Mouse (Mus musculus) NIH3T3 (cell line): ENCODE data around the gene Pax5.

Experiments used
- DNase-seq: peaks from one replicate; pipeline ENCODE4 v3.0.0-alpha.2; 2012; ENCODE audit warnings: low read depth

The Pax5 gene

DNA sequence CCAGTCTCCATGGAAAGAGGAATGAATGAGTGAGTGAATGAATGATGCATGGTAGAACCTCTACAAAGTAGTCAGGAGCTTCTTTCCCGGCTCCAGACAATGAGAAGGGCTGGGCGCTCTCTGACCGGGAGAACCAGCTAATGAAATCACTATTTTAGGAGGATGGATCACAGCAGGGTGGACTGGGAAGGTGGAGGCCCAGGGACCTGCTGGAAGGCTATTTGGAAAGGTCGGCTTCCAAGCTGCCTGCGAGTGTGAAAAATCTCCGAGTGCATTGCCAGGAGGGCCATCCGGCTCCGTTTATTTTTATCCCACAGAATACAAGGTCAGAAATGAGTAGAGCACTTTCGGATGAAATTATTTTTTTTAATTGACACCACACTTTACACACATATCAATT lies 112.3 kb downstream of the Pax5 start:
- no peak for DNase-seq

DNA sequence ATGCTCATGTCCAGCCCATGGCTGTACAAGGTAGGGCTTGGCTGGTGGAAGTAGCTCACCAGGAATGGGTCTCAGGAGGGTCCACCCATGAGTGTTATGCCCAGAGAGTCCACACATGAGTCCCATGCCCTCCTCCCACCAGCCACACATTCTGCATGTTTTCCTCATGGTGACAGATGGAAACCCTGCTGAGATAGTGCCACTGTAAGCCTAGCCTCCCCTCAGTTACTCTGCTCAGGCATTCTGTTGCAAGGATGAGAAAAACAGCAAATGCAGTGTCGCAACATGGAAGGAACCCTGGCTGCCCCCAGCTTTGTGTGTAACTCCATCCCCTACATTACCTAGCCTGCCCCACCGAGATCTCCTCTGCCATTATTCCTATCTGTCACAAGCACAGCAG lies 117.2 kb downstream of the Pax5 start:
- DNase-seq, result no peak

DNA sequence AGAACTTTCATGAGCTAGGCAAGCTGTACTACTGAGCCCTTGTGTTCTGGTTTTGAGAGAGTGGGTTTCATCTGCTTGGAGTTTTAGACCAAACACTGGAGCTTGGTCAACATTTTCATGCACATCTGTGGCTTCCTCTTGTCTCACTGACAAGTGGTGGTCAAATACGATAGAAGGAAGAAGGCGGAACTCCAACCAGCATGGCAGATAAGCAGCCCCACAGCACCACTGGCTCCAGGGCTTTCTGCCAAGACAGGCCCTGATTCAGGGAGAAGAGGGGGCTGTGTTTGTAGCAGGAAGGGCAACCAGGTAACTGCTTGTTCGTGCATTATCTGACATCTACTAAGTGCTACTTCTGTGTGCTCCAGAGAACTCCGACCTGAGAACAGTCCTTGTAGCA lies 127.6 kb downstream of the Pax5 start:
- no peak for DNase-seq

DNA sequence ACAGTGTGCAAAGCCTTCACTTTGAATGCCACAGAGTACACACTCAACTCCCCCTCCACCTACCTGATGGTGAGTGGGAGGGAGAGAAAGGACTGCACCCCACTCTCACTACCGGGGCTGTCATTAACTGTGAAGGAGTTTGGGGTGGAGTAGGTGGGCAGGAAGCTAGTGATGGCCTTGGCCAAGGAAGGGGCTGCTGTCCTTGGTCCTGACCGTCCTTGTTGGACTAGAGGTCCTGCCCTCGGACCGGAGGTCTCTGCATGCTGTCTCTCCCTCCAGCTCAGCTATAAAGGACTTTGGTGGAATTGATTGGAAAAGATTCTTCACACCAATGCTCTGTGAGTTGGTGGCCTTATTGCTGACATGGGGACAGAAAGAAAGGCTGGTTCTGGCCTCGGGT lies 131.7 kb downstream of the Pax5 start:
- peak; percentile 38 for DNase-seq

DNA sequence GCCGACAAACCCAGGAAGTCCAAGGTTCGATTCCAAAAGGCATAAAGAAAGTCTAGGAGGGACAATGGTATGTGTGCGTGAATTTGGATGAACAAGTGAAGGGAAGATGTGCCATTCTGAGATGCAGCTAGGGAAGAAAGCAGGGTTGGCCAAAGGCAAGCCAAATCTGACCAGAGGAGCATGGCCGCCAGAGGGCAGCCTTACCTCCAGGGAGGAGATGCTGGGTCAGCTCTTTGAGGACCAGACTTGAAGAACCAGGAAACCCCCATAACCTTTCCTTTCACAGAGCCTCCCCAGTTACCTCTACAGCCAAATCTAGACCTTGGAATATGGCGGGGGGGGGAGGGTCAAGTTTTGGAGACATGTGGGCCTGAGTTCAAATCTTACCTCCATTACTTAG lies 133.0 kb downstream of the Pax5 start:
- DNase-seq, result peak; percentile 57

DNA sequence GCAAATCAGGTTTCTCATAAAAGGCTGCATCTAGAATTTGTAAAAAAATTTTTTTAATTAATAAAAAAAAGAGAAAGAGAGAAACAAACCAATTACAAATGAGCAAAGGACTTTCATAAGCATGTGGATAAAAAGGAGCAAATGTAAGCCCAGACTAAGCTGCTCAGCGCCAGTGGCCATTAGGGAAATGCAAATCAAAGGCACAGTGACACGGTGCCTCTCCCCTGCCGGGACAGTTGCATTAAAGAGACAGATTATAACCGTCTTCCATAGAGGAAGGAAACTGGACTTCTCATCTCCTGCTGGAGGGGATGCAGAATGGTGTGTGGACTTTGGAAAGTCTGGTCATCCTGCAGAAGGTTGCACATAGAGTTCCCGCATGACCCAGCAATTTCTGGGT lies 133.5 kb downstream of the Pax5 start:
- DNase-seq, result no peak

DNA sequence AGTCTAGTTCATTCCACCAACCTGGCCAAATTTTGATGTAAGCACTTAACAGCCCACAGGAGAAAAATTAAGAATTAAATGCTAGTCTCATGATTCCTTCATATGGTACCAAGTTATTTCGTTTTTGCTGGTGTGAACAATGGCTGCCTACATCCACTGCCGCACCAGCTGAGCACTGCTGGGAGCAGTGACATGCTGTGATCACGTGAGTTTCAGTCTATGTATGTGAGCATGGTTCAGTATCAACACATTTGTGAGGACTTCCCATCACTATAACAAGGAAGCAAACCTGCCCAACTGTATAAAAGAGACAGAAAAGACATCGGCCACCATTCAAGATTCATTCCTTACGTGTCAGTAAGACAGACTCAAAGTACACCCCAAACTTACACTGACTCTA lies 137.3 kb downstream of the Pax5 start:
- DNase-seq, result no peak

DNA sequence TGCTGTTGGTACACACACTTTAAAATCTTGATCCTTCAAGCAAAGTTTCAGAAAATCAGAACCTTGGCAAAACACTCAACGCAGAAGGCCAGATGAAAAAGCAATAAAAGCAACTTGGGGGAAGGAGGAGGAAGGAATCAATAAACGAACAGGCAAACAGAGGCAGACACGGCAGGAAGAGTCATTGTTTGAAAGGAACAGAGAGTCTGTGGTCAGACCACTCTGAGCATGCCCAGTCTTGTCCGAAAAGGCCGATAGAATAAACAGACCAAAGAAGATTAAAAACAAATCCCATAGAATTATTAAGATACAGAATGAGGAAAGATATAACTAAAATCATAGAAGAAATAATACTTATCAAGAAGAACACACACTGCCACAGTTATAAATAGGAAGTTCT lies 137.9 kb downstream of the Pax5 start:
- DNase-seq, result no peak

DNA sequence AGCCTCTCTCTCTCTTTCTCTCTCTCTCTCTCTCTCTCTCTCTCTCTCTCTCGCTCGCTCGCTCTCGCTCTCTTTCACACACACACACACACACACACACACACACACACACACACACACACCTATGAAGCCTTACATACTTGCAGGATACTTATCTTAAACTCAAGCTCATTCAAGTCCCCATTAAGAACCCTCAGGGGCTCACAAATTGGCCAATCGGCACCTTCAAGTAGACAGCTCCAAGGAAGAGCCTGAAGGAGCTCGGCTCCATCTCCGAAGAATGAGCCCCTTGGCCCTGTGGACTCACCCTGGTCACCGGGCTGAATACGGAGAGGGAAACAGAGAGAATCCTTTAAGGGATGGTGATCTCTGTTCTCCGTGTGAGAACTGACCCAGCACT lies 141.1 kb downstream of the Pax5 start:
- DNase-seq, result no peak

DNA sequence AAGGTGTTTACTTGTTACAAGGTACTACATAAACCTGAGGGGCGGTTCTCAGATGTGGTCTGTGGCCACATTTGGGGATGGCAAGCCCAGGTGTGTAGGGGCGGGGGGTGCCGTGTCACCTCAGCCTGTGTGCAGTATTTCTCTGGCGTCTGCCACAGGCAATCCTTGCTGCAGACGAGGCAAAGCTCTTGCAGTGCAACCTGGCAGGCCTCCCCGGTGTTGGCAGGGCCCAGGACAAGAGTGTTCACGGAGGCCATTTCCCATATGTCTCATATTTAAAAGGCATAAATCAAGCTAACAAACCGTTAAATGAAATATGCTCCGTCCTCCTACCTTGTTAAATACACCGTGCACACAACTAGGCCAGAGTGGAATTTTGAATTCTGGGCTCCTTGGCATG lies 141.6 kb downstream of the Pax5 start:
- DNase-seq, result peak; percentile 21

DNA sequence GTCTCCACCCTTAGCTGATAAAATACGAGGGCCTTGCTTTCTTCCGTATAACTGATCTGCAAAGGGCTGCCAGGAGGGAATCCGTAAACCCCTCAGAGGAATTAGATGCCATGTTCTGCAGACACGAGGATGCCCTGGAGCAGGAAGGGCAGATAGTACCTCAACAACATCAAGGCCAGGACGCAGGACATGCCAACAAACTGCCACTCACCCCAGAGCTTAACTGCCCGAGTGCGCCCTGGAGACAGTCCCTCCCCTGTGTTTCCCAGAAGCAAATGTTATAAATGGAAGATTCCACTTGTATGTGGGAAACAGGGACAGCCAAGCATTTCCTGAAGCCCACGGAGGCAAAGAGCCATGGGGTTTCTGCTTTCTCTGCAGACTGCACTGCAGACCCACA lies 143.9 kb downstream of the Pax5 start:
- no peak for DNase-seq

DNA sequence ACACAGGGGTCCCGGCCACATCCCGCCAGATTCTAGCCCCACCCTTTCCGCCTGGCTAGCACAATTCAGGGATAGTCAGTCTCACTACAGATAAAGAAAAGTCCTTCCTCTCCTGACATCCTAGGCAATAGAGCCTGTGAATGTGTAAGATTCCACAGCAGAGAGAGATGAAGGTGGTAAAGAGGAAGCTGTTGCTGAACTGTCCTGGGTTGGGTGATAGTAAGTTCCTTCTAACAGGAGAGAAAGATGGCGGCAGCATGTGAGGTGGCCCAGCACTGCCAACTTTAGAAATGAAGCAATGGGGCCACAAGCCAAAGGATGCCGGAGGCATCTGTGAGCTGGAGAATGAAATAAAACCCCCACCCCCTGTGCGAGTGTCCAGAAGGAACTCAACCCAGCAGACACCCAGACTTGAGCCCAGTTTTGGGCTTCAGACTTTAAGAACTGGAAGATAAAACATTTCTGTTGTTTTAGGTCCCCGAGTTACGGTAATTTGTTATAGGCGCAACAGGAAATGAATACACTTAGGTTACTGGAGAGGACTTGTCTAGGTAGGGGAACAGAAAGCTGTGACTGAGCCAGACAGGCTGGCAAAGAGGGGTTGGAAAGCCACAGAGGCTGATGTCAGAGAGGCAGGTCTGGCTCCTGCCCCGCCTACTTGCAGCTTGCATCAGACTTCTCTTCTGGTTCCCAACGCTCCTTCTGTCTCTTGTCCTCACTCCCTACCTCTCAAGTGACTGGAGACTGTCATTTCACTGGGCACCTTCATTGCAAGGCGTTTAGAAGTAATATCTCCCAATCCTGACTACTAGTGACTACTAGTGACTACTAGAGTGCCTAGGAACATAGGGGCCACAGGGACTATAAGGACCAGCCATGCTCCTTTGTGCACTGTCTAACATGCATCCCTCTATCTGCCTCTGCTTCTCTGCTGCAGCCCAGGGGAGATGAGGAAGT lies 144.9 kb downstream of the Pax5 start:
- no peak for DNase-seq

DNA sequence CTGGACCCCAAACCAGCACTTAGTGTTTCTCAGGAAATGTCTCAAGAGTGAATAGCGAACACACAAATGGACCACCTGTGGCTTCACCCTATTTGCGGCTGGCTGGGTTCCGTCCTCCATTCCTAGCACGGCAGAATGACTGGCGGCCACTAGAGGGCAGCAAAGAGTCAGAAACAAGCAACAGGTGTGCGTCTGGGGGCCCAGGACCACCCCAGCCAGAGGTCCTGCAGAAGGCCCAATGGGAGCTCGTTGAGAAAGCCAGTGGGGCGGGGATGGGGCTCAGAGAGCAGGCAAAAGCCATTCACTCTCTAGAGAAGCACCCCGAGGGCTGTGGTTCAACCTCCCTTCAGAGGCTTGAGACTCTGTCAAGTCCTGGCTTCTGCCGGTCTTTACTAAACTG lies 145.7 kb downstream of the Pax5 start:
- peak; percentile 70 for DNase-seq

DNA sequence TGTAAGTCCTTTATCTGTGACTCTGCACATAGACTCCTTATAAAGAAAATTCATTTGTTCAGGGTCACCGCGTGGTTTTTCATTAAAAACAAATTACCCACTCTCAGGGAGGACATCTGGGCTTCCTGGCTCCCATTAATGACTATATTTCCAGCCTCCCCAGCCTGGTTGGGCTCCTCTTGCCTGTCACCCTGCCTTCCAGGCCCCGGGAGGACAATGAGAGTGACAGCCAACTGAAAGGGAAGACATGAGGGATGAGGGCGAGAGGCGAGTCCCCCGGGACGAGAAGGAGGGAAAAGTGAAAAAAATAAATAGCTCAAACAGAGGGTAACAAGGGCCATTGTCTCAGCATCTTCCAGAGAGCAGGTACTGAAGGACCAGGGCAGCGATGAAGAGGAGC lies 149.3 kb downstream of the Pax5 start:
- no peak for DNase-seq

DNA sequence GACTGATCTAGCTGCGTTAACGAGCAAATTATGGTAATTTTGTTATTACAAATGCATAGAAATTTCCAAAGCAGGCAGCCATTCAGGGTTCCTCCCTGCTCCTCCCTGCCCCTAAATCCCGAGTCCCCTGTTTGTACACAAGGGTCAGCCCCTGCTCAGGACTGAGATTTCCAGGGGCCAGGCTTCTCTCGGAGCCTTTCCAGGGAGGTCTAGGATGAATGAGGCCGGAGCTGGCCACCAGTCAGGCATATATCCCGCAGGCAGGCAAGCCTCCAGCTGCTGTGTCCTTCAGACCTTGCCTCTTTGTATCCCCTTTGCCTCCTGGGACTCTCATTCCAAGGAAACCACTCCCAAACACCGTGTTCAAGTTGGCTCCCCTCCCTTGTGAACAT lies 151.7 kb downstream of the Pax5 start:
- DNase-seq, result no peak

DNA sequence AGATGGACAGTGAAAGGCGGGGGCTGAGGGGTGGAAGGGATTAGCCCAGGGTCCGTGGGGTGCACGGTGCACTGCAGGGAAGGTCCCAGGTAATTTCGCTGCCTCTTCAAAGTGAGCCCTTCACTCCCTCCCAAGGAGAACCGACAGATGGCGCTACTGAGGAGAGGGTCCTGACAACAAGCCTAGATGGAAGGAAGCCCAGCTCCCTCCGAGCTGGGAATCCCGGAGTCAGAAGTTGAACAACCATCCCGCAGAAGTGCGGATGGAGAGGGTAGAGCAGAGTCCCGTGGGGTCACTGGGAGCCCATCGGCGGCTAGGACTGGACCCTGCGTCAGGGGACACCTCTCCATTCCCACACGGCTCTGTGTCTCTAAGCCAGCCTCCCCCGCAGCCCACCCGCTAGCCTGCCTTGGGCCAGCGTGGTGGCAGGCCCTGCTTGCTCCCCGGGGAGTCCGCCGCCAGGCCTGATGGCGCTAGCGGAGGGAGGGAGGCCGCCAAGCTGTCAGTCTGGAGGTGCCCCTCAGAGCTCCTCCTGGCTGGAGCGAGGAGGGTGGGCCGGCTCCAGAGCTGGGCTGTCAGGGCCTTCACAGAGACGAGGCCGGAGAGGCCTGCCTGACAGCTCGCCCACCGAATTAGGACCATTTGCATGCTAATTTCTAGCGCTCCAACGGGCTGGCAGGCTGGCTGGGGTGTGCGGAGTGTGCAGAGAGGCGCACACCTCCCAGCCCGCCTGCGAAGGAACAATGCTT lies 152.3 kb downstream of the Pax5 start:
- peak; percentile 5 for DNase-seq

DNA sequence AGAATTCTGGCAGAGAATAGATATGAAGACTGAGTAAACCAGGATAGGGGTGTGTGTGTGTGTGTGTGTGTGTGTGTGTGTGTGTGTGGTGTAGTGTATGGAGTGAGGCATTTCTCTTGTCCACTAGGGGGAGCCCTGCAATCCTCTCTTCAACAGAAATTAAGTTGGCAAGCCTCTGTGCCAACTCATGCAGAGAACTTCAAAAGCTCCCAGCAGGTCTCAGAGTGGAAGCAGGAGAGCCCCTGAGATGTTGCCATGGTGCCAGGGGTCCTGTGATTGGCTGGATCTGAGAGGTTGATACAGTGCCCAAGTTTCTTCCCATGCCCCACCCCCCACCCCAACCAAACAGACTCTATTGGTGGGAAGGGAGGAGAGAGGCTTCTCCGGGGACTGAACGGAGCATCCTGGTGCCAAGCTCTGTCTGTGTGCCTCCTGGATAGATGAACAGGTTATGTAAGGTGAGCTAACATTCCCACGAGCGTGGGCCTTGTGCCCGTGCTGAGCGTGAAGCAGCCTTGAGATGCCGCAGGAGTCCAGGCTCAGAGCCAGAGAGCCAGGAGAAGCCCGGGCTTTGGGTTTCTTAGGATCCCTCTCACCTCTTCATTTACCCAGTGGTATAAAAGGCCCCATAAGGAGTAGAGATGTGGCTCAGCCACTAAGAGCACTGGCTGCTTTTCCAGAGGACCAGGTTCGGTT lies 153.6 kb downstream of the Pax5 start:
- DNase-seq, result no peak

DNA sequence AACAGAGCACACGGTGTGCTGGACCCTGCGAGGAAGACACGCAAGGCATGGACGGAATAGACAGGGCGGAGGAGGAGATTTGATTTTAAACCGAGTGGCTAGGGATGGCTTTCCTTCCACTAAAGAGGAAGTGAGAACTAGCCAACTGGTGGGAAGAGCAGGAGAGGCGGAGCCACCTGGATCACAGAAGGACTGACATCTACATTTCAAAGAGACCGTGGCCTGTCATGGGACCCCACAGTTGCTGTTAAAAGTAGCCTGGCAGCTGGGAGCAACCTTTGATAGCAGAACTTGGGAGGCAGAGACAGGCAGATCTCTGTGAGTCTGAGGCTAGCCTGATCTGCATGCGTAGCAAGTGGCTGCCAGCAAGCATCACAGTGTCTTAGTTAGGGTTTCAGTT lies 154.7 kb downstream of the Pax5 start:
- no peak for DNase-seq

DNA sequence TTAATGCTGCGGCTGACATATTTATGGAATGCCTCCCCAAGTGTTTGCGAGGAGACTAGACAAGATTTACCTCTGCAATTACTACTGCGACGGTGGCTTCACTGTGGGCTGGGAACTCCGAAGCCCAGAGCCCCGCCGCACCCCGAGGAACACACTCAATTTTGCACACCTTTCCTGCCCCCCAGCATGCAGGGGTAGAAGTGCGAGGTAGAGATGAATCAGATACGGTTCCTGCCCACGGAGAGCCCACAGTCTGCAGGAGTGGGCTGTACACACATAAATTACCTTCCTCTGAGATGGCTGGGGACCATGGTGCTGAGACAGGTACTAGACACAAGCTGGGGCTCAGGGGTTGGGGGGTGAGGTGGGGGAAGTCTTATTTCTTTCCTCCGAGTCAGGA lies 158.8 kb downstream of the Pax5 start:
- DNase-seq, result no peak

DNA sequence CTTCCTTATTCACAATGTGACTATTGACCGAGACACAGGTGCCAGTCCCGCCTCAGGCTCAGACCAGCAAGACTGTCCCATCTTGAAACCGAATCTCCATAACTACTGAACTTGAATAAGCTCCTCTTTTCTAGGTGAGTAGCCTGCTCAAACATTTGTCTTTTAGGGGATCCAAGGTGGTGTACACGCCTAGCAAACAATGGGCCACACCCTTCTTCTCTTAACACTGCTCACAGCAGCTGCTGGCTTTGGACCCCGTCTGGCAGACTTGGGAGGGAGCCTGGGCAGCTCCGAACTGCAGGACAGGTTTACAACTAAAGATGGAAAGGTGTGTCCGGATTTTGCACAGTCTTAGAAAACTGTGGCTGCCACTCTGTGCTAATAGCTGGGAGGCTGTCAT lies 161.3 kb downstream of the Pax5 start:
- no peak for DNase-seq

DNA sequence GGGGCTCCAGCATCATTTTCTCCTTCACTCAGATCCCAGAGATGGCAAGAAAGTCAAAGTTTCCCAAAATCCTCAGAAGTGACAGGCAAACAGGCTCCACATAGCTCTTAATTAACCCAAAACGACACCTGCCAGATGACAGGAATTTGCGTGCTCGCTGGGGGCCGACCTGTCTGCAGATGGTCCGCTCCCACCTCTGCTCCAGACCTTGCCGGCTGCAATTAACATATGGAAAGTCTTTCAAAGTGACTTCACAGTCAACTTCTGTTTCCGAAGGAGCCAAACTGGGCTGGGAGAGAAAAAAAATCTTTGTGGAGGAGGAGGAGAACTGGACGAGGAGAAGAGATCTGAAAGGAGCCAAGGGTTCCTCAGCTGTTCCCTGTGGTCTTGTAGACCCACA lies 164.6 kb downstream of the Pax5 start:
- DNase-seq, result no peak

DNA sequence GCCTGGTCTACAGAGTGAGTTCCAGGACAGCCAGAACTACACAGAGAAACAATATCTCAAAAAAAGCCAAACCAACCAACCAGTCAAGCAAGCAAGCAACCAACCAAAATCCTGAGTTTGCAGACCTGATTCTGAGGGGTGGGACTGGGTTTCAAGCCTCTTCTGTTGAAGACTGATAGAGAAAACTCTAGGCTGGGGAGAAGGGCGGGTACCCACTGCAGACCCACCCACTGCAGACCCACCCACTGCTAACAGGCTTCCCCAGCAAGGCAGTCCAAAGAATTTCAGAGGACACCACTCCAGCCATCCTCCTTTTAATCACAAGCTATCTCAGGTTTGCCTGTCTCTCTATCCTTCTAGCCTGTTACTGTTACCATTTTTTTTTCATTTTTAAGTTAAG lies 165.8 kb downstream of the Pax5 start:
- DNase-seq, result no peak

DNA sequence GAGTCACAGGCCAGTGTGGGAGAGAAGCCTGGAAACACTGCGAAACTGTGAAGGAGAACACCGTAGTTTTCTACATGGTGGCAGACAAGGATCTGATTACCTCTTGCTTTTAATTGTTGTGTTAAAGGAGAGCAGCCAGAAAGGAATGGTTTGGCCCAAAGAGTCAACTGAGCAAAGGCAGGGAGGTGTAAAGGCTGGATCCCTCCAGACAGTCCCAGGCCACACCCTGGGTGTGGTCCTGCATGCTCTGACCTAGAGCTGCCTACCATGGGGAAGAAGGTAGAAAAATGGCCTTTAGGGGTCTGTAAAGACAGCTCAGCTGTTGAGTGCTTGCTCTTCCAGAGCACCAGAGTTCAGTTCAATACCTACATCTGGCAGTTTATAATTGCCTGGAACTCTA lies 166.4 kb downstream of the Pax5 start:
- DNase-seq, result no peak
